Mouse (Mus musculus) ES-E14 (cell line): ENCODE measurements around the gene Rasgef1b. TPM values are rescaled to one million over a fixed set of nuclear protein-coding genes. Genes with fewer than 3 reads are reported as not detected.

Experiments used
- DNase-seq: peaks from one replicate; pipeline ENCODE4 v3.0.0-alpha.2; 2013; ENCODE audit warnings: low read depth, low spot score
- H3K27ac ChIP-seq: 2 replicates; pipeline ENCODE4 v1.5.1; 2012; ENCODE audit warnings: low read depth, mild to moderate bottlenecking, low read length, moderate library complexity, mixed read lengths; ENCODE audit not compliant: poor library complexity, insufficient read depth, severe bottlenecking
- H3K36me3 ChIP-seq: 2 replicates; pipeline ENCODE4 v1.6.1; 2012; ENCODE audit warnings: mild to moderate bottlenecking, low read length, moderate library complexity, mixed read lengths; ENCODE audit not compliant: control insufficient read depth, poor library complexity, insufficient read depth, severe bottlenecking
- H3K4me1 ChIP-seq, 2 experiments: fragments of 150-350 bp in 1 of 2; sonication (generic) in 1 of 2; 2 replicates each; pipeline ENCODE4 v1.6.1; 2012; ENCODE audit warnings: low read length in 2 of 2, mild to moderate bottlenecking in 1 of 2, mixed read lengths in 1 of 2; ENCODE audit not compliant: control insufficient read depth in 2 of 2, insufficient read depth in 2 of 2, poor library complexity in 1 of 2
- H3K4me3 ChIP-seq, 2 experiments: fragments of 150-350 bp in 1 of 2; sonication (generic) in 1 of 2; 2 replicates each; pipeline ENCODE4 v1.5.1; 2012; ENCODE audit warnings: low read length in 2 of 2, low read depth in 1 of 2, mild to moderate bottlenecking in 1 of 2, mixed read lengths in 1 of 2; ENCODE audit not compliant: insufficient read depth in 1 of 2, poor library complexity in 1 of 2, severe bottlenecking in 1 of 2
- H3K9ac ChIP-seq: 2 replicates; pipeline ENCODE4 v1.6.1; 2012; ENCODE audit warnings: low read depth, mild to moderate bottlenecking, low read length, mixed read lengths; ENCODE audit not compliant: poor library complexity, insufficient read depth, severe bottlenecking
- H3K9me3 ChIP-seq: fragments of 150-350 bp; sonication (generic); 2 replicates; pipeline ENCODE4 v1.6.1; 2012; ENCODE audit warnings: low read depth, mild to moderate bottlenecking, low read length; ENCODE audit not compliant: control insufficient read depth, insufficient read depth
- CHD2 ChIP-seq: IDR thresholded peaks from 2 replicates; pipeline ENCODE4 v1.6.1; 2014; ENCODE audit warnings: mild to moderate bottlenecking, low read depth, low read length, inconsistent platforms
- HCFC1 ChIP-seq: IDR thresholded peaks from 2 replicates; pipeline ENCODE4 v1.6.1; 2012; ENCODE audit warnings: low read length, inconsistent platforms, borderline replicate concordance; ENCODE audit not compliant: insufficient read depth
- MAFK ChIP-seq: IDR thresholded peaks from 2 replicates; pipeline ENCODE4 v1.6.1; 2014; ENCODE audit warnings: mild to moderate bottlenecking, low read depth, low read length, inconsistent platforms; ENCODE audit not compliant: insufficient read depth
- ZC3H11A ChIP-seq: IDR thresholded peaks from 2 replicates; pipeline ENCODE4 v1.6.1; 2012; ENCODE audit warnings: low read depth, mild to moderate bottlenecking, inconsistent platforms, low read length, borderline replicate concordance
- ZNF384 ChIP-seq: IDR thresholded peaks from 2 replicates; pipeline ENCODE4 v1.6.1; 2012; ENCODE audit warnings: low read depth, low read length, inconsistent platforms
- in situ Hi-C, 2 experiments: fragments of 600-800 bp; cut with MboI; formaldehyde crosslinking; loops; one replicate each; pipeline ENCODE4 v1.15.1; 2025; ENCODE audit warnings: low sequenced_read_pairs in 2 of 2, inconsistent platforms in 1 of 2; ENCODE audit not compliant: unreplicated experiment in 2 of 2
- total RNA-seq: library from RNA; depleted of rRNA; stranded (reverse); fragments of 300-350 nt; gene quantifications from 2 replicates; pipeline ENCODE4 v1.2.3, GENCODE M21; 2012

The Rasgef1b gene
- total RNA-seq, 1 experiment = 2.8 TPM

- Histone ChIP-seq H3K4me3 (no peak overlapping the region), H3K9me3 (no peaks in the 10 kb centered on the region), H3K27ac (no peak overlapping the region), H3K9ac (no peak overlapping the region), H3K4me1 (no peaks in the 10 kb centered on the region), H3K36me3 (no peaks in the 10 kb centered on the region)
- peak; percentile 54; the same call in 1 of the 2 replicates for TF ChIP-seq ZC3H11A
- TF ChIP-seq MAFK = no peak
- in situ Hi-C loops = no loop called here
- no peak for DNase-seq
Observed at GRCm38 (mm10) chr5:99578692-99579091, 150.2 kb downstream of the Rasgef1b start.

DNA sequence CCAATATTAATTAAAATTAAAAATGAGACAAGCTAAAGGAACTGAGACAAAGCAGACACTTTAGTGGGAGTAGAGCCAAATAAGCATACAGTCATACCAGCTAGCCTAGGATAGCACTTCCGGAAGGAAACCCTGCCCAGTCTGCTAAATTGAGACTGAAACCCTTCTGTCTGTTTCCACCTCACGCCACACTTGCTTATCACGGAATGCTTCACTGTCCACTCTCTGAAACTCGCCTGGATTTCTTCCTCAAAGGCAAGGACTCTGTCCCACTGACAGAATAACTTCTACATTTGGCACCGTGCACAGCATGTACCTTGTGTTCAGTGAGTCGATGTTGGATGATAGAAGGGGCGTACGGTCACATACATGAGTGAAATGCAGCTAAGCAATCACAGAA lies 153.0 kb downstream of the Rasgef1b start:
- Histone ChIP-seq H3K4me3 (no peak overlapping the region), H3K9me3 (no peaks in the 10 kb centered on the region), H3K27ac (no peak overlapping the region), H3K9ac (no peak overlapping the region), H3K4me1 (no peaks in the 10 kb centered on the region), H3K36me3 (no peaks in the 10 kb centered on the region)
- DNase-seq = no peak
- in situ Hi-C loops = no loop called here
- TF ChIP-seq ZC3H11A (no peak), HCFC1 (no peak), MAFK (no peak), CHD2 (no peak), ZNF384 (no peak)

- Histone ChIP-seq H3K9ac (no peak overlapping the region), H3K9me3 (no peaks in the 10 kb centered on the region), H3K27ac (no peak overlapping the region), H3K4me3 (no peak overlapping the region), H3K4me1 (no peaks in the 10 kb centered on the region), H3K36me3 (no peaks in the 10 kb centered on the region)
- DNase-seq = no peak
- in situ Hi-C loops = loop anchor here in 1 of 2 experiments (25.0 kb wide), 1 partner anchor 323 kb away; no protein-coding TSS in a partner anchor
- no peak for TF ChIP-seq HCFC1
Observed at GRCm38 (mm10) chr5:99564501-99565323, 164.2 kb downstream of the Rasgef1b start.

DNA sequence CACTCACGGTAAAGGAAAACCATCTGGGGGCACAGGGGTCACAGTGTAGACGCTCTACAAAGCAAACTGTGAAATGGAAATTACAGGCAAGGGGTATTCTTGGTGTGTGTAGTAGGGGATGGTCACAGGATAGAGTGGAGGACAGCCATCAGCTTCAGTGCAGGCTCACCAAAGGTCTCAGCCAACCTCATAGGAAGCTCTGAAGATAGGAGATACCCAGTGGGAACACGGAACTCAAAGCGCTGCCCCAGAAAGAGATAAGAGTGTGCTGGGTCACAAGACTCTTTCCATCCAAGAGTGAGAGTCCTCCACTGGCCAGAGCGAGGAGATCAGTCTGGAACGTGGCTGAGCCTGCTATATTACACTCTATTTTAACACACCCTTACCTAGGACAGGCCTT lies 166.8 kb downstream of the Rasgef1b start:
- no peak for TF ChIP-seq HCFC1
- no peak for TF ChIP-seq MAFK
- TF ChIP-seq CHD2 = no peak
- TF ChIP-seq ZC3H11A = no peak
- no peak for TF ChIP-seq ZNF384
- H3K4me3 ChIP-seq = no peak overlapping the region
- no peak overlapping the region for H3K9ac ChIP-seq
- no peak overlapping the region for H3K27ac ChIP-seq
- in situ Hi-C loops = loop anchor here in 1 of 2 experiments (25.0 kb wide), 1 partner anchor 325 kb away; no protein-coding TSS in a partner anchor
- no peaks in the 10 kb centered on the region for H3K4me1 ChIP-seq
- H3K9me3 ChIP-seq = no peaks in the 10 kb centered on the region
- H3K36me3 ChIP-seq = no peaks in the 10 kb centered on the region
- no peak for DNase-seq

DNA sequence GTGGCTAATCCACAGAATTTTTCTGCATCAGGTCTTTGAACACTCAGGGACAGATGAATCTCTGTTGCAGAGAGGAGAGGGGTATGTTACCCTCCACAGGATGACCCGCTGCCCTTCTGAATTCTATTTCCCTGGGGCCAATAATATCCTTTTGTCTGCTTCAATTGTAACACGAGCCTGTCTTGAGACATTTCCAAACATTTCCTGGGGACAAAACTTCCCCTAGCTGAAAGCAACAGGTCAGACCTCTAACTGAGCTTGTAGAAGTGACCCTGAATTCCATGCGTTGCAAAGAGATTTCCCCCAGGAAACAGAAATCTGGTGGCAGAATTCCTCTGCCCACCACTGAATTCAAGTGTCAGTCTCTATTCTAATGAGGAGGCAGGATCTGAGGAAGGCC lies 169.1 kb downstream of the Rasgef1b start:
- no peak overlapping the region for H3K27ac ChIP-seq

More for the DNA sequence above, 169.1 kb downstream of the Rasgef1b start:
- DNase-seq = no peak
- Histone ChIP-seq H3K9ac (no peak overlapping the region), H3K4me3 (no peak overlapping the region), H3K9me3 (no peaks in the 10 kb centered on the region), H3K4me1 (no peaks in the 10 kb centered on the region), H3K36me3 (no peaks in the 10 kb centered on the region)
- no peak for TF ChIP-seq MAFK
- TF ChIP-seq ZNF384 = no peak
- no peak for TF ChIP-seq HCFC1
- TF ChIP-seq CHD2 = no peak
- TF ChIP-seq ZC3H11A = no peak
- in situ Hi-C loops = loop anchor here in 1 of 2 experiments (25.0 kb wide), 1 partner anchor 327 kb away; no protein-coding TSS in a partner anchor
